Mouse (Mus musculus) layer of hippocampus, postnatal 14 days (tissue): ENCODE measurements around the gene Fam151a. TPM values are rescaled to one million over a fixed set of nuclear protein-coding genes. Genes with fewer than 3 reads are reported as not detected.
A peak's percentile ranks its signal among the peaks of the same experiment; 100 is the strongest.
"Not testable (repeated sequence)": the region's sequence is repeated elsewhere in the genome, so short reads cannot be mapped to it uniquely, and the experiment has no call there.

Experiments used
- DNase-seq, 2 experiments: peaks; one replicate each; pipeline ENCODE4 v3.0.0; 2021 to 2022; ENCODE audit warnings: low spot score in 2 of 2, mixed read lengths in 1 of 2
- long read RNA-seq, 2 experiments: library from polyadenylated mRNA; stranded (forward); transcript quantifications; one replicate each; pipeline ENCODE4 v2.0.0; 2021
- total RNA-seq, 2 experiments: library from RNA; stranded (reverse); gene quantifications; 2 replicates each; pipeline ENCODE4 v1.2.3; 2021

Gene Fam151a
- not detected for total RNA-seq
- long read RNA-seq, experiment 1 = 0 reads
- long read RNA-seq, experiment 2 = 0 reads

DNA sequence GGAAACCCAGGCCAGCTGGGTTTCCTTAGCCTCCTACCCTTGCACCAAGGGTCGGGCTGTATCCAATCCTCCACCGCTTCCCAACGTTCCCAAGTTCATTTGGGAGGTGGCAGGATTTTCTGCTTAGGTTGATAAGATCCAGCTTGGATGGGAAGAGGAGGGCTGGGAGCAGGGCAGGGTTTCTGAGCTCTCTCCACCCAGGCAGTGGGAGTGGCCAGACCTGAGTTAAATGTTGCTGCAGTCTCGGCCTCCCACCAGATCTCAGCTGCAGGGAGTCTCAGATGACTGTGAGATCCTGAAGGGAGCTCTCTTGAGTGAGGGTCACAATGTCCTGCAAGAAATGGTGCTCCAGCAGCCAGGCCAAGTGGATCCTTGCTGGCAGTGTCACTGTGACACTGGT lies at the start of gene Fam151a:
TSS of gene Fam151a (plus strand) at position 254 of the 400 bp plus-strand sequence.
- no peak for DNase-seq

DNA sequence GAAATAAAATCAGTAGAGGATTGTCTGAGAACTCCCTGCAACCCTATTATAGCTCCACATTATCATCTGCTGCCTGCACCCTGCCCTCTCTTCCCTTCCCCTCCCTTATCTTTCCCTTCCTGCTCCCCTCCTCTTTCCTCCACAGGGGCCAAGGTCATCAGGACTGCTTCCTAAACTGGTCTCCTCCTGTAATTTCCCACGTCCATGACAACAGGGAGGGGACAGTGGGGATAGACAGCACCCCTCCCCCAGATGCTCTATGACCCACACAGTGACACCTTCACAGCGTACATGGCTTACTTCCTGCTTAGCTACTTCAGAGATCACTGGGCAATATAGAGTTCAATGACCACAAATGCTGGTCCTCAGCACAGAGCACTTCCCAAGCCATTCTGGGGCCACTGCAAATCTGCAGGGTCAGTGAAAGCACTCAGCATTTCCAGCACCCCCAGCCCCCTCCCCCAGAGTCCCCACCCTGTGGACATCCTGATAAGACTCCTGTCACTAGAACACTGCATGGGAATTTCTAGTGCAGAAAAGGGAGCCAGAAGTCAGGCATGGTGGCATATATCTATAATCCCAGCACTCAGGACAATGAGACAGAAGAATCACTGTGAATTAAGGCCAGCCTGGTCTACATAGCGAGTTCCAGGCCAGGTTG lies 44.9 kb upstream of the Fam151a start:
- no peak for DNase-seq

DNA sequence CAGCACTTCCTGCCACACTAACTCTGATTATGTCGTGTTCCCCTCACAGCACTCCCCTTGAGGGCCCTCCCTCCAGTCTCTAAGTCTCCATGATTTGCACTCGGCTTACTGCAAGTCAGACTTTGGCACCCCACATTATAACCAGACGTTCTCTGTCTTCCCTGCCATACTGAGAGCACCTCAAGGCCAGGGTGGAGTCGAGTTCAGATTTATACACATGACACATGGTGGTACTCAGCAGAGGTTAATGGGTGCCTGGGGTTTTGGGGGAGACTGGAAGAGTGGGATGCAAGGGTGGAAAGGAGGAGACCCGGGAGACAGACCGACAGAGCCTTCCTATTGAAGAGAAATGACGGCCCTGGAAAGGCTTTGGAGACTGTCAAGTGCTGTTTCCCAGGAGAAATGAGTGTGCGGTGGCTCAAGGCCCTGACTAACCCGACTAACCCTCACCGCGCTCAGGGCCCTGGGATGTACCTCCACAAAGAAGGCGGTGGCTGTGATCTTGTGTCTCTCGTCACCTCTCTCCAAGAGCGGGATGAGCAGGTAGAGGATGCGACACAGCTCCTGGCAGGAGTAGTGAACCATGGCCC lies 39.8 kb upstream of the Fam151a start:
- DNase-seq = no peak

DNA sequence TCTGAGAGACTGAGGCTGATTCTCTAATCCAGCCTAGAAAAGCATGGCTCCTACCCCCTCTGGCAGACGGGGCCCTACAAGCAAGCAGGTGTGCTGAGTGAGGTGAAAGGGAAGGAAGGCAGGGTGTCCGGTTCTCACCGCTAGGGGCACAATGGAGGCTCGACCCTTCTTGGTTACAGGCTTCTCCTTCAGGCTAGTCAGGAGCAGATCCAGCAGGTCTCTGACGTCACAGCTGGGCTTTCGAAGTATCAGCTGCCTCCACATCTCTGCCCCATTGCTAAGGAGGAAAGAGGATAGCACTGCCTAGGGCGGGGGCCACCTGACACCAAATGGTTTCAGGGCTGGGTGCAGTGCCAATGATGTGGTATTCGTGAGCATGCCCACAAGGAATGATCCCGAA lies 33.7 kb upstream of the Fam151a start:
- DNase-seq = no peak

- DNase-seq = no peak
These were observed 32.9 kb upstream of the Fam151a start for GRCm38 (mm10) chr4:106700798-106701197.

GRCm38 (mm10) chr4:106703956-106704355 lies 29.7 kb upstream of the Fam151a start:
- peak in 1 of 2 experiments; percentile 21 for DNase-seq

GRCm38 (mm10) chr4:106704416-106704815 lies 29.3 kb upstream of the Fam151a start:
- peak; percentile 63 to 74 for DNase-seq

GRCm38 (mm10) chr4:106705096-106705665 lies 28.5 kb upstream of the Fam151a start:
- DNase-seq = peak in 1 of 2 experiments; percentile 41

- no peak for DNase-seq
These were observed 25.7 kb upstream of the Fam151a start for GRCm38 (mm10) chr4:106707957-106708356.

DNA sequence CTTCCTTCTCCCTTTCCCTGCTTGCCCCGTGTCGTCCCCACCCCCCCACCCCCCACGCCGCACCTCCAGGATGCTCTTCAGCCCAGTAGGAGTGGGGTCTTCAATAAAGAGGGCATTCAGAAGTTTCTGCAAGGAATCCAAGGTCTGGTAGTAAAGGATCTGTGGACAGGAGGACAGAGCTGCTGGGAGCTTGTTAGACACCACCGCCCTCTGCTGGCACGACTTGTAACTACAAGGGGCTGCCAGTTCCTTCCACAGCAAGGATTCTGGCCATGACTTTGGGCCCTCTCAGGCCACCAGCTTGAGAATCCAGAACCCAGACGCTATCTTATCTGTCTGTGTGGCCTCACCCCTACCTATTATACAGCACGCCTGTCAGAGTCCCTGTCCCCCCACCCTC lies 25.3 kb upstream of the Fam151a start:
- peak; percentile 80 to 81 for DNase-seq

DNA sequence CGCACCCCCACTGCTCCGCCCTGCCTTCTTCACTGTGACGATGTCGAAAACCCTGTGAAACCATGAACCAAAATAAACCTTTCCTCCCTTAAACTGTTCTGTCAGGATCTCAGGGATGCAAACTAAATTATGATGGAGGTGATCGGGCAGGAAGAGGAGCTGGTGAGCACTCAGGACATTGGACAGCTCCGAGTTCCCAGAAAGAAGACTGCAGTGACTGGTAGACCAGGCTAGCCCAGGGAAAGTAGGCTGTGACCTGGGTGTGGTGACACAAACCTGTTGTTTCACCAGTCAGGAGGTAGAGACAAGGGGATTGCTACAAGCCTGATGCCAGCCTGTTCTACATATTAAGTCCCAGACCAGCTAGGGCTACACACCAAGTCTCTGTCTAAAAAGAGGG lies 20.1 kb upstream of the Fam151a start:
- DNase-seq = no peak

DNA sequence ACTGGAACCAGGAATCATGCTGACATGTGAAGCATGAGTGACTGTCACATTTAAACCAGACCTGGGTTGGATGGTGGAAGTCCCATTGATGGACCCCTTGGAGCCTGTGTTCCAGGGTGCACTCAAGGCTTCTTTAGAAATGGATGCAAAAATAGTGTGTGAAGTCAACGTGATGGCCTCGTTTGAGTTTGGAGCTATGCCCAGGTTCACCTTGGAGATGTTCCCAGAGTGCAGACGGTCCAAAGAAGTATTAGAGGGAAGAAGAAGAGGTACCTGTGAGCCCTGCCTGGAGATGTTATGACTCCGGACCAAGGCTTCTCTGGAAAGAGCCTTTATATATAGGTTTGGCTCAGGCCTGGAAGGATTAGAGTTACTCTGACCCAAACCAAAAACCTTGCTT lies 13.1 kb upstream of the Fam151a start:
- DNase-seq = no peak

GRCm38 (mm10) chr4:106730814-106731213 lies 2.9 kb upstream of the Fam151a start, which contains the start of gene Mroh7:
Gene Mroh7 (minus strand): TSS chr4:106730925.
- no peak for DNase-seq

DNA sequence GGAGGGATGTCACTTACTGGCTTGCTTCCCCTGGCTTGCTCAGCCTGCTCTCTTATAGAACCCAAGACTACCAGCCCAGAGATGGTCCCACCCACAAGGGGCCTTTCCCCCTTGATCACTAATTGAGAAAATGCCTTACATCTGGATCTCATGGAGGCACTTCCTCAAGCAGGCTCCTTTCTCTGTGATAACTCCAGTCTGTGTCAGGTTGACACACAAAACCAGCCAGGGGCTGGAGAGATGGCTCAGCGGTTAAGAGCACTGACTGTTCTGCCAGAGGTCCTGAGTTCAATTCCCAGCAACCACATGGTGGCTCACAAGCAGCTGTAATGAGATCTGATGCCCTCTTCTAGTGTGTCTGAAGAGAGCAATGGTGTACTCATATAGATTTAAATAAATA lies 3.2 kb downstream of the Fam151a start:
- not testable (repeated sequence) for DNase-seq

- DNase-seq = peak in 1 of 2 experiments; percentile 49
These were observed 4.2 kb downstream of the Fam151a start for GRCm38 (mm10) chr4:106737904-106738303.

DNA sequence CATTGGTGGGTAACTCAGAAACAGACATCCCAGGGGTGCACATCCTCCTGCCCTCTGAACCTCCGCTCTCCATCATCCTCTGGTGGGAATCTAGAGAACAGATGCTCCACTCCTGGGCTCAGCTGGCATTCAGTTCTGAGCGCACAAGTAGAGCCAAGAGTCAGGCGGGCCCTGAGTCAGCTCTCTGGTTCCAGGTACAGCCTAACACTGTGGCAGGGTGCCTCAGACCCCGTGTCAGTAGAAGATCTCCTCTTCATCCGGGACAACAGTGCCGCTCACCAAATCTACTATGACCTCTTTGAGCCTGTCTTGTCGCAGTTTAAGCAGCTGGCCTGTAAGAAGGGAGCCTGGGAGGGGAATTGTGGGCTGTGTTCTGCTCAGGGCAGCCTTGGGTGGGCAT lies 12.2 kb downstream of the Fam151a start:
- no peak for DNase-seq

DNA sequence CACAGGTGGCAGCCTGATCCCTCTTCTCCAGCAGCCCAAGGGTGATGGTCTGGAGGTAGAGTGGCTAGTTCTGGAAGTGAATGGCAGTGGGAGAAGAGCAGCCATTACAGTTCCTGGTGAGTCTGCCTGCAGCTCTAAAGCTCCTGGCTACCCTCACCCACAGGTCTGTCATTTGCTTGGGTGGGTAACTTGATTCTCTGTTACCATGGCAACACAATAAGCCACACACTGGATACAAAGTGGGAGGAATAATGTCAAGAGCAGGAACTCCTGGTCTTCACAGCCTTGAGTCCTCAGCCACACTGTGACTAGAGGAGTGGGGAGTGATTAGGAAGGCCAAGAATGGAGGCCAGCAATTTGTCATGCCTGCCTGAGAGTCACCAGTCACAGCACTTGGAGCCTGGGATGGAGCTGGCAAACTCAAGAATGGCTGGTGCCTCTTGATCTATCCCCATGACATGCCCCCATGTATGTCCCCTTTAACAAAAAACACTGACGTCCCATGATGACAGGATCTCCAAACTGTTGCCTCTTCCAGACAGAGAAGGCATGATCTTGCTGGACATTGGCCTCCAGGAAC lies 13.4 kb downstream of the Fam151a start:
- no peak for DNase-seq

GRCm38 (mm10) chr4:106749699-106750098 lies 16.0 kb downstream of the Fam151a start:
- DNase-seq = peak; percentile 74 to 85

DNA sequence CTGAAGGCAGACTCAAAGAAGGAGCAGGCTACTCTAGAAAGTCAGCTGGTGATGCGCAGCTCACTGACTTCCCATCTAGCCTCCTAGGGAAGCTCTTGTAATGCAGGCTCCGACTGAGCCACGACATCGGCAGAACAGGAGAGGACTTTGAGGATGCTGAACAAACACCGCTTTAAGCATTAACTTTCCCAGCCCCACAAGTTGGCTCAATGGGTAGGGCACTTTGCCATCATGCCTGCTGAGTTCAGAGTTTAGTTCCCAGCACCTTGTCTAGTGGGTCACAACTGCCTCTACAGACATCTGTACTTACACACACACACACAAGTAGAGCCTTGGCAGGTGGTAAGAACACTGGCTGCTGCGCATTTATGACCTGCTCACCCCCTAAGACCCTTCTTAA lies 18.0 kb downstream of the Fam151a start:
- no peak for DNase-seq

DNA sequence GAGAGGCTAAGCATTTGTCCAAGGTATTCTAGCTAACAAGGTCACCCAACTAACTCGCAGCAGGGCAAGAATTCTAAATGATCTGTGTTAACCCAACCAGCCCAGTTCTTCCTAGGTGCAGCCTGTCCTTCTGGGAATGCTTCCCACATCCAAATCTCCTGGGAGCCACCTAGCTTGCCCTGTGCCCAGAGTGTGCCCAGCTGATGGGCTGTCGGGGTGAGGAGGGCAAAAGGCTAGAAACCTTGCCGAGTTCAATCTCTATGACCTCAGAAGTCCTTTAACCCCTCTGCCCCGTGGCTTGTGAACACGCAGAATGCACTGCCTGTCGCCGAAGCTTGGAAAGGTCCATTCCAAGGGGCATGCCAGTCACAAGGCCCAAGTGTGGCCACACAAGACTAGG lies 30.5 kb downstream of the Fam151a start:
- DNase-seq = no peak

DNA sequence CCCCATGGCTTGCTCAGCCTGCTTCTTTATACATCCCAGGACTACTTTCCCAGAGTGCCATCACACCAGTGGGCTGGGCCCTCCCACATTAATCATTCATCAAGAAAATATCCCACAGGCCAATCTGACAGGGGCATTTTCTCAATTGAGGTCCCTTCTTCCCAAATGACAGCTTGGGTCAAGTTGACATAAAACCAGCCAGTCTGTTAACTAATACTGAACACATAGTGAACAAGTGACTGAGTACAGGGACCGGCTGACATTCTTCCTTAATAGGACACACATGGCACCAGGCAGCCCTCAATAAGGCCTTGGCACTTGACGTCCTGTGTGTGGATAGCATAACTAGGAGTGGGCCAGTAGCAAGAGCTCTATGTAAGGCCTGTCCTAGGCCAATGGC lies 35.6 kb downstream of the Fam151a start:
- no peak for DNase-seq

DNA sequence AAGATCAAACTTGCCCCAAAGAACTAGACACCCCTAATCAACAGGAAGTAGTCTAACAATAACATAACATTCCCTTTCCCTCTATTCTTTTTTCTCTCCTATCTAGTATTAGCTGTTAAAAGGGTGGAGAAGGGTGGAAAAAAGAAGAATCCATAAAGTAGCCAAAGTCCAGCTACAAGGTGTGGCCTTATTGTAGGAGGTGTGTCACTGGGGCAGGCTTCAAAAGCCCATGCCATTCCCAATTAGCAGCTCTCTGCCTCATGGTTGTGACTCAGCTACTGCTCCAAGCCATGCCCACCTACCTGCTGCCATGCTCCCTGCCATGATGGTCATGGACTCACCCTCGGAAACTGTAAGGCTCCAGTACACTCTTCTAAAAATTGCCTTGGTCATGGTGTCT lies 38.9 kb downstream of the Fam151a start:
- DNase-seq = no peak
